Mouse (Mus musculus): ENCODE results near the gene Ahnak. TPM values are rescaled to one million over a fixed set of nuclear protein-coding genes. Genes with fewer than 3 reads are reported as not detected.
"Not testable (repeated sequence)": the region's sequence is repeated elsewhere in the genome, so short reads cannot be mapped to it uniquely, and the experiment has no call there.

The Ahnak gene
- polyA plus RNA-seq, 1 experiment from 2014 or later = 25.0 TPM

DNA sequence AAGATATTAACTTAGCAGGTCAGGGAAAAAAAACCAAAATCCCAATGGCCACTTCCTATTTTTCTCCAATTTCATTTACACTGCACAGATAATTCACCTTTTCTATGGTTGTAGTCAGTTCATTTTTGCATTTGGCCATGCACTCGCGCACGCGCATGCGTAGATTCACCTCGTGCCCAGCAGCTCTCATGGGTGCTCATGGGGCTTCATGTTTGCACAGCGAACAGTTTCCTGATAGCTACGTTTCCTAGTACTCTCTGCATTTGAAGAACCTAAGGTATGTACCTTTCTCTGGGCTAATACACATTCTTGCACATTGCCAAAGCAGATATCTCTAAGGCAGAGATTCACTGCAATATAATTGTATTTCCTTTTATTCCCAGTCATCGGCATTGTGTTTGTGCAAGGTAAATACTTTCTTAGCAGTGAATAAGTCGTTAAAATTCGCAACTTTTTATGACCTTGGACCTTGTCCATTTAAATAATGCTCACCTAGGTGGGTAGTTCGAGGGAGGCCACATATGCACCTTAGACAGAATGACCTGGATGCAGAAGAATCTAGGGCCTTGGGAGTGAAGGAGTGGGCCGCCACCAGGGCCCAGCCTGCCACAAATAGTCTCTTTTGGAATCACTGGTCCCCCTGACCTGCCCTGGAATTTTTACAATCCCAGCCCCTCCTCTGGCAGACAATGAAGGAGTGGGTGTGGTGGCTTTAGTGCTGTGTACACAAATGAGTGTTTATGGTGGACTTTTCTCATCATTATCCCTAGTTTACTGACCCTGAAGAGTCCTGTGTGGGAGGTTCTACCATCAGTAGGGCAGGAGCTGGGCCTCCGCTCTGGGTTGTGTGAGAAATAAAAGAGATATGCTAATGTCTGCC is 92.5 kb downstream of the Ahnak start:
- Histone ChIP-seq H3K9ac (no peak overlapping the region), H3K27ac (peak overlapping the region; percentile 61; the same call in 1 of the 2 replicates), H3K9me3 (no peaks in the 10 kb centered on the region), H3K27me3 (replicated peaks) (no peaks in the 10 kb centered on the region), H3K4me3 (replicated peaks) (no peak overlapping the region), H3K4me1 (replicated peaks) (peaks cover 21% of the 10 kb centered on the region), H3K4me2 (replicated peaks) (no peak overlapping the region), H3K36me3 (no peaks in the 10 kb centered on the region)
- peak; percentile 63 for ATAC-seq
- WGBS = 70% methylated on average over 14 of the region's 14 CpGs

- Histone ChIP-seq H3K4me2 (replicated peaks) (peak overlapping the region; percentile 46), H3K36me3 (no peaks in the 10 kb centered on the region), H3K4me1 (replicated peaks) (peaks cover 20% of the 10 kb centered on the region), H3K9ac (no peak overlapping the region), H3K9me3 (no peaks in the 10 kb centered on the region), H3K4me3 (replicated peaks) (no peak overlapping the region), H3K27me3 (replicated peaks) (no peaks in the 10 kb centered on the region), H3K27ac (peak overlapping the region; percentile 61)
- WGBS = 14% methylated on average over 23 of the region's 23 CpGs
- peak; percentile 93 for ATAC-seq
These were observed 93.3 kb downstream of the Ahnak start for GRCm38 (mm10) chr19:9082191-9083009.

DNA sequence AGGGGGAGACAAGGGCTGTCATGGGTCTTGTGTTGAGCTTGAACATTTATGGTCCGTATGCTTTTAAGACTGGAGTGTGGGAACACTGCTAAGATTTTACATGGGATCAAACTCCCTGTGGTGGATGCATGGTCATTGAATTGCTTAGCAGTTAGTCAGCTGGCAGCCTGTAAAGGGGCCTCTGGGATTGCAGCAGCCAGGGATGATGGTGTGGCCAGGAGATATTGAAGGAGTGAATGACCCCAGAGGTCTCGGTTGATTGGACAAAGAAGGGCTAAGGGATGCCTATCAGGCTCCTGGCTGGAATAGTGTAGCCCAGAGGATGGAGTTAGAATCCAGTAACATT is 93.9 kb downstream of the Ahnak start:
- H3K27ac ChIP-seq = peak overlapping the region; percentile 22; the same call in 1 of the 2 replicates
- no peaks in the 10 kb centered on the region for H3K27me3 ChIP-seq (replicated peaks)
- peak overlapping the region; percentile 46; the same call in 1 of the 2 replicates for H3K4me2 ChIP-seq (replicated peaks)
- no peak overlapping the region for H3K4me3 ChIP-seq (replicated peaks)
- WGBS = 88% methylated on average over 2 of the region's 2 CpGs
- peak; percentile 38 for ATAC-seq
- no peaks in the 10 kb centered on the region for H3K9me3 ChIP-seq
- peaks cover 18% of the 10 kb centered on the region for H3K4me1 ChIP-seq (replicated peaks)
- H3K9ac ChIP-seq = no peak overlapping the region
- no peaks in the 10 kb centered on the region for H3K36me3 ChIP-seq

- 58% methylated on average over 2 of the region's 2 CpGs for WGBS
- peaks cover 18% of the 10 kb centered on the region for H3K4me1 ChIP-seq (replicated peaks)
These were observed 94.8 kb downstream of the Ahnak start for GRCm38 (mm10) chr19:9083892-9084291.

GRCm38 (mm10) chr19:9087821-9088220 is 98.7 kb downstream of the Ahnak start, which contains the start of gene Scgb1a1:
Gene Scgb1a1 (minus strand): TSS chr19:9087958.
- Histone ChIP-seq H3K9me3 (no peaks in the 10 kb centered on the region), H3K36me3 (no peaks in the 10 kb centered on the region), H3K27me3 (replicated peaks) (no peaks in the 10 kb centered on the region), H3K27ac (no peak within 1 kb of the TSS), H3K4me1 (replicated peaks) (peaks cover 3% of the 10 kb centered on the region), H3K4me2 (replicated peaks) (no peak within 1 kb of the TSS), H3K4me3 (replicated peaks) (no peak within 1 kb of the TSS), H3K9ac (no peak within 1 kb of the TSS)
- no peak for ATAC-seq
- 76% methylated on average over 4 of the region's 4 CpGs for WGBS

More at GRCm38 (mm10) chr19:9083892-9084291, 94.8 kb downstream of the Ahnak start:
- H3K27me3 ChIP-seq (replicated peaks); H3K4me2 ChIP-seq (replicated peaks); H3K4me3 ChIP-seq (replicated peaks); H3K27ac ChIP-seq; H3K36me3 ChIP-seq; H3K9ac ChIP-seq; ATAC-seq; H3K9me3 ChIP-seq: not testable (repeated sequence)

GRCm38 (mm10) chr19:9090191-9090590 is 101.1 kb downstream of the Ahnak start:
- H3K36me3 ChIP-seq = no peaks in the 10 kb centered on the region
- H3K27ac ChIP-seq = no peak overlapping the region
- no peak overlapping the region for H3K4me3 ChIP-seq (replicated peaks)
- no peaks in the 10 kb centered on the region for H3K9me3 ChIP-seq
- ATAC-seq = no peak
- H3K4me1 ChIP-seq (replicated peaks) = no peaks in the 10 kb centered on the region
- H3K9ac ChIP-seq = no peak overlapping the region
- WGBS = 66% methylated on average over 4 of the region's 4 CpGs
- H3K27me3 ChIP-seq (replicated peaks) = no peaks in the 10 kb centered on the region
- no peak overlapping the region for H3K4me2 ChIP-seq (replicated peaks)

GRCm38 (mm10) chr19:9090709-9091108 is 101.6 kb downstream of the Ahnak start:
- H3K36me3 ChIP-seq = no peaks in the 10 kb centered on the region
- no peak overlapping the region for H3K27ac ChIP-seq
- no peak overlapping the region for H3K4me2 ChIP-seq (replicated peaks)
- H3K4me3 ChIP-seq (replicated peaks) = no peak overlapping the region
- no peaks in the 10 kb centered on the region for H3K27me3 ChIP-seq (replicated peaks)
- no peak for ATAC-seq
- H3K9me3 ChIP-seq = no peaks in the 10 kb centered on the region
- 53% methylated on average over 2 of the region's 2 CpGs for WGBS
- no peaks in the 10 kb centered on the region for H3K4me1 ChIP-seq (replicated peaks)
- no peak overlapping the region for H3K9ac ChIP-seq

DNA sequence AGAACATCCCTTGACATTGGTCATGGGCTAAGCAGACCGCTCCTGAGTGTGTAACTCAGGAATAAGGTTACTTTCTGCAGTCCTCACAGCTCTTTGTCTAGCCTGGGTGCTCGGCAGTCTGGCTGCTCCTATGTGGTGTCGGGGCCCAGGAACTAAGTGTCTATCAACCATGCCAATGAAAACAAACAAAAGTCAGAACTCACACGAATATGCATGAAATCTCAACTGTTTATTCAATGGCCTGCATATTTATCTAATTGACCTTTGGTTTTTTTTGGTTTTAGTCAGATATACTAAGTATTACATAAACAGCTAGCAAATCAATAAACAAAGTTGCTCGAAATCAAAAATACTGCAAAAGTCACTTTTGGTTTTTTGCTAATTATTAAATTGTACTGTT is 106.0 kb downstream of the Ahnak start:
- Histone ChIP-seq H3K4me2 (replicated peaks) (no peak overlapping the region), H3K4me1 (replicated peaks) (no peaks in the 10 kb centered on the region), H3K9ac (no peak overlapping the region), H3K27me3 (replicated peaks) (no peaks in the 10 kb centered on the region), H3K27ac (no peak overlapping the region), H3K36me3 (no peaks in the 10 kb centered on the region), H3K4me3 (replicated peaks) (no peak overlapping the region), H3K9me3 (no peaks in the 10 kb centered on the region)
- no peak for ATAC-seq
- 68% methylated on average over 5 of the region's 5 CpGs for WGBS

- H3K4me2 ChIP-seq (replicated peaks) = no peak overlapping the region
- ATAC-seq = no peak
- H3K36me3 ChIP-seq = no peaks in the 10 kb centered on the region
- H3K4me1 ChIP-seq (replicated peaks) = no peaks in the 10 kb centered on the region
- no peak overlapping the region for H3K4me3 ChIP-seq (replicated peaks)
- WGBS = 84% methylated on average over 13 of the region's 13 CpGs
- H3K9ac ChIP-seq = no peak overlapping the region
- no peak overlapping the region for H3K27ac ChIP-seq
- H3K9me3 ChIP-seq = no peaks in the 10 kb centered on the region
- H3K27me3 ChIP-seq (replicated peaks) = no peaks in the 10 kb centered on the region
These were observed 108.4 kb downstream of the Ahnak start for GRCm38 (mm10) chr19:9097441-9097840.

GRCm38 (mm10) chr19:9099751-9100150 is 110.7 kb downstream of the Ahnak start:
- no peak overlapping the region for H3K27ac ChIP-seq
- H3K27me3 ChIP-seq (replicated peaks) = no peaks in the 10 kb centered on the region
- 90% methylated on average over 8 of the region's 8 CpGs for WGBS
- no peak overlapping the region for H3K4me3 ChIP-seq (replicated peaks)
- no peak overlapping the region for H3K9ac ChIP-seq
- H3K4me1 ChIP-seq (replicated peaks) = no peaks in the 10 kb centered on the region
- no peaks in the 10 kb centered on the region for H3K9me3 ChIP-seq
- no peaks in the 10 kb centered on the region for H3K36me3 ChIP-seq
- H3K4me2 ChIP-seq (replicated peaks) = no peak overlapping the region
- ATAC-seq = no peak

GRCm38 (mm10) chr19:9100297-9101061 is 111.4 kb downstream of the Ahnak start:
- Histone ChIP-seq H3K4me3 (replicated peaks) (no peak overlapping the region), H3K9me3 (no peaks in the 10 kb centered on the region), H3K27ac (no peak overlapping the region), H3K27me3 (replicated peaks) (no peaks in the 10 kb centered on the region), H3K36me3 (no peaks in the 10 kb centered on the region), H3K4me1 (replicated peaks) (no peaks in the 10 kb centered on the region), H3K9ac (no peak overlapping the region), H3K4me2 (replicated peaks) (no peak overlapping the region)
- ATAC-seq = no peak
- WGBS = 75% methylated on average over 17 of the region's 17 CpGs

DNA sequence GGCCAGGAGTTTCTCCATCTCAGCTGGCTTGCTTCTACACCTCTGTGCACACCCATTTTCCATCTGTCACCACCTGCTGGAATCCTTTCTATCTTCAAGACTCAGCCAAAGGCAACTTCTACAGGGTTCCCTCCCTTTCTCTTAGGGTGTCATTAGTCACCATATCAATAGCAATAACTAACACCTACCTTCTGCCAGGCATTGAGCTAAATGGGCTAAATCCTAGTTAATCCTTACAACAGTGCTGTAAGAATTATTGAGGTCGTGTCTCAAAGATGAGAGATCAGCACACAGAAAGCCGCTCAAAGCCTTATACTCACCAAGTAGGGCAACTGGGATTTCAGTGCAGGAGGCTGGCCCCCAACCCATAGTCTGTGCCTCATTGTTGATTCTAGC is 112.0 kb downstream of the Ahnak start:
- H3K4me2 ChIP-seq (replicated peaks) = no peak overlapping the region
- no peaks in the 10 kb centered on the region for H3K27me3 ChIP-seq (replicated peaks)
- 67% methylated on average over 2 of the region's 2 CpGs for WGBS
- H3K36me3 ChIP-seq = no peaks in the 10 kb centered on the region
- no peak overlapping the region for H3K4me3 ChIP-seq (replicated peaks)
- no peak overlapping the region for H3K9ac ChIP-seq
- no peak overlapping the region for H3K27ac ChIP-seq
- H3K4me1 ChIP-seq (replicated peaks) = peaks cover under 1% of the 10 kb centered on the region
- H3K9me3 ChIP-seq = no peaks in the 10 kb centered on the region
- no peak for ATAC-seq
